Mouse (Mus musculus) stomach, postnatal 0 days (tissue): ENCODE measurements at regions not wholly inside any gene's neighbourhood (a gene's known extent, or its start where the extent isn't known, plus 50 kb on each side); places are given as distances from the start of the nearest gene placed in this dataset.
"Not testable (repeated sequence)": the region's sequence is repeated elsewhere in the genome, so short reads cannot be mapped to it uniquely, and the experiment has no call there.

Source experiments
- ATAC-seq: fragments of 200-750 bp; cut with Nextera tagmentation; 2 replicates; pipeline ENCODE4 v1.8.0; 2017; ENCODE audit not compliant: low FRiP score, low TSS enrichment
- DNase-seq: peaks from one replicate; pipeline ENCODE4 v3.0.0-alpha.2; 2016; ENCODE audit warnings: low spot score
- H3K27ac ChIP-seq: fragments of 300-500 bp; sonication (generic); replicated peaks from 2 replicates; pipeline ENCODE4 v1.5.1; 2014; ENCODE audit warnings: mild to moderate bottlenecking, control low read depth
- H3K27me3 ChIP-seq: fragments of 300-500 bp; sonication (generic); 2 replicates; pipeline ENCODE4 v1.6.1; 2014; ENCODE audit warnings: low read length; ENCODE audit not compliant: control insufficient read depth, insufficient read depth
- H3K36me3 ChIP-seq: fragments of 300-500 bp; sonication (generic); 2 replicates; pipeline ENCODE4 v1.6.1; 2014; ENCODE audit warnings: low read length, mixed read lengths; ENCODE audit not compliant: control insufficient read depth, insufficient read depth
- H3K4me1 ChIP-seq: fragments of 300-500 bp; sonication (generic); replicated peaks from 2 replicates; pipeline ENCODE4 v1.6.1; 2014; ENCODE audit warnings: antibody characterized with exemption; ENCODE audit not compliant: control insufficient read depth, insufficient read depth
- H3K4me2 ChIP-seq: fragments of 300-500 bp; sonication (generic); replicated peaks from 2 replicates; pipeline ENCODE4 v1.6.1; 2014; ENCODE audit warnings: low read depth, mild to moderate bottlenecking, control low read depth, moderate library complexity
- H3K4me3 ChIP-seq: fragments of 300-500 bp; sonication (generic); 2 replicates; pipeline ENCODE4 v1.5.1; 2014; ENCODE audit warnings: low read depth, low read length, control low read depth
- H3K9ac ChIP-seq: fragments of 300-500 bp; sonication (generic); 2 replicates; pipeline ENCODE4 v1.6.1; 2014; ENCODE audit warnings: mild to moderate bottlenecking, low read length, control low read depth, mixed read lengths
- H3K9me3 ChIP-seq: fragments of 300-500 bp; sonication (generic); 2 replicates; pipeline ENCODE4 v1.6.1; 2016; ENCODE audit warnings: low read length; ENCODE audit not compliant: control insufficient read depth
- CTCF ChIP-seq: IDR thresholded peaks from 2 replicates; pipeline ENCODE4 v1.5.1; 2016; ENCODE audit warnings: antibody characterized with exemption, low read depth, mild to moderate bottlenecking, moderate library complexity
- EP300 ChIP-seq: optimal IDR thresholded peaks from 2 replicates; pipeline ENCODE3; 2016; ENCODE audit warnings: antibody characterized with exemption
- WGBS: fragments of 180-500 bp; shearing (Covaris S2); extraction: QIAGEN DNeasy Blood & Tissue Kit; methylation state at CpG from one replicate; pipeline ENCODE4 v1.1.7; 2014; 5-methylcytosine and 5-hydroxymethylcytosine counted together

DNA sequence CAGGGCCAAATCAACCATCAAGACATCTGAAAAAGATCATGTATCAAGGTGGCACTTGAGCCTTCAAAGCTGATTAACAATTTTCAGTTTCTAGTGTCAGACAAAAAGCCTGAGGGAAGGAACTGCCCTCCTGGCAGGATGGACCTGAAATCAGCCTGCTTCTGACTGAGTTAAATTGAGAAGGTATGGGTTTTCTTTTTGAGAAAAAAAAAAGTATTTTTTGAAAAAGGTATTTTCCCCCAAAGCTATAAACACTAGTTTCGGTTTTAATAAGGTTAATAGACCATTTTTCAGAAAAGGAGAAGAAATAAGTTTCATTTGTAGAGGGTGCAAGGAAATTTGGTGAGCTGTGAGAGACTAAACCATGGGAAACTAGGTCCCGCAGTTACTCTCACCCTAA lies 124.6 kb upstream of the Mrpl21 start:
- not testable (repeated sequence) for H3K36me3 ChIP-seq, ATAC-seq, H3K9ac ChIP-seq, H3K27me3 ChIP-seq, DNase-seq, H3K4me1 ChIP-seq, H3K4me3 ChIP-seq, H3K27ac ChIP-seq, H3K4me2 ChIP-seq, H3K9me3 ChIP-seq
- 74% methylated on average over 2 of the region's 2 CpGs for WGBS

DNA sequence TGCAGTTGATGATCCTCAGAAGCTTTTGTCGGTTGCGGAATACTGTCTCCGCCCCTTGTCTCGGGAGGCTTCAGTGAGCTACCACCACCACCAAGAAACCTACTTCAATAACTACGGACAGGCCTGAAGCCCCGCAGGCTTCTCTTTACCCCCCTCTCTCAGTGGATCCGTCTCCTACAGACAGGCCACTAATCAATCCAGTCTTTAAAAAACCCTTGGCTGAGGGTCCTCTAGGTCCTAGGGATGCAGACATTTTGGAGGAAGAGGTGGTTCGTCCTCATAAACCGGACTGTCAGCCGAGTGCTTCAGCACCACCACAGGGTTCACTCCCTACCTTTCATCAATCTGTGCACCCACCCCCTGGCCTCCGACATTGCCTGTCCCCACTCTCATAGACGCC lies 123.4 kb upstream of the Mrpl21 start:
- ATAC-seq (no peak), DNase-seq (no peak)
- Histone ChIP-seq H3K27me3 (no peaks in the 10 kb centered on the region), H3K4me3 (no peak overlapping the region), H3K4me1 (no peaks in the 10 kb centered on the region), H3K9me3 (no peaks in the 10 kb centered on the region), H3K4me2 (no peak overlapping the region), H3K27ac (no peak overlapping the region), H3K36me3 (no peaks in the 10 kb centered on the region), H3K9ac (no peak overlapping the region)
- TF ChIP-seq EP300, result no peak
- TF ChIP-seq CTCF, result no peak
- 85% methylated on average over 12 of the region's 12 CpGs for WGBS

DNA sequence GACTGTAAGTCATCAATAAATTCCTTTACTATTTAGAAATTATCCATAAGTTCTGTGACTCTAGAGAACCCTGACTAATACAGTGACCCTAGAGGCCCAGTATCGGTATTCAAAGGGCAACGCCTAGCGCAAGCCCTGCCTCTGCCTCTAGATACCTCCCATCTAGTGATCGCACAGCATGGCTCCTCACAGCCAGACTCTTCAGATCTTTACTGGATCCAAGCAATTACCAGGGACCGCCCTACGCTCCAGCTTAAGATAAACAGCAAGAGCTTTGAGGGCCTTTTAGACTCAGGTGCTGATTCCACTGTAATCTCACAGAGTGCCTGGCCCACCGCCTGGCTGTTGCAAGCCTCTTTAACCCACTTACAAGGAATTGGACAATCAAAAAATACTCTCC lies 115.0 kb upstream of the Mrpl21 start:
- no peaks in the 10 kb centered on the region for H3K36me3 ChIP-seq
- H3K9ac ChIP-seq, result no peak overlapping the region
- WGBS, result 63% methylated on average over 7 of the region's 7 CpGs
- H3K9me3 ChIP-seq, result no peaks in the 10 kb centered on the region
- ATAC-seq, result no peak
- H3K4me1 ChIP-seq, result no peaks in the 10 kb centered on the region
- no peak for TF ChIP-seq CTCF
- no peak for TF ChIP-seq EP300
- no peak for DNase-seq
- H3K27ac ChIP-seq, result no peak overlapping the region
- H3K4me2 ChIP-seq, result no peak overlapping the region
- H3K27me3 ChIP-seq, result no peaks in the 10 kb centered on the region
- H3K4me3 ChIP-seq, result no peak overlapping the region

DNA sequence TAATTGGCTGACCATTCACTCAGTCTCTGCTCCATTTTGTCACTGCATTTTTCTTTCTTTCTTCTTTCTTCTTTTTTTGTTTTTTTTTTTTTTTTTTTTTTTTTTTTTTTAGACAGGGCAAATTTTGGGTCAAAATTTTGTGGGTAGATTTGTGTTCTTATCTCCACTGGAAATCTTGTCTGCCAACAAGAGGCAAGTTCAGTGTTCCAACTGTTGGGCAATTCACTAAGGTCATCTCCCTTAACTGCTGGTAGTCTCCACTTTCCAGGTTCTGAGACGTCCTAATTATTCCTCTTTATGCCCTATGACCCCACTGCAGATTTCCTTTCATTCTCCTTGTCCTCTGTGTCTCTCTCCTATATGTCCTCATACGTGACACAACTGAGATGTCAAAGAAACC lies 100.1 kb upstream of the Mrpl21 start:
- TF ChIP-seq EP300, result no peak
- no peak for TF ChIP-seq CTCF
- H3K4me1 ChIP-seq, result no peaks in the 10 kb centered on the region
- no peaks in the 10 kb centered on the region for H3K9me3 ChIP-seq
- DNase-seq (no peak), ATAC-seq (no peak)
- no peaks in the 10 kb centered on the region for H3K27me3 ChIP-seq
- no peaks in the 10 kb centered on the region for H3K36me3 ChIP-seq
- H3K4me2 ChIP-seq, result no peak overlapping the region
- 60% methylated on average over 2 of the region's 2 CpGs for WGBS
- no peak overlapping the region for H3K27ac ChIP-seq
- no peak overlapping the region for H3K9ac ChIP-seq
- H3K4me3 ChIP-seq, result no peak overlapping the region

DNA sequence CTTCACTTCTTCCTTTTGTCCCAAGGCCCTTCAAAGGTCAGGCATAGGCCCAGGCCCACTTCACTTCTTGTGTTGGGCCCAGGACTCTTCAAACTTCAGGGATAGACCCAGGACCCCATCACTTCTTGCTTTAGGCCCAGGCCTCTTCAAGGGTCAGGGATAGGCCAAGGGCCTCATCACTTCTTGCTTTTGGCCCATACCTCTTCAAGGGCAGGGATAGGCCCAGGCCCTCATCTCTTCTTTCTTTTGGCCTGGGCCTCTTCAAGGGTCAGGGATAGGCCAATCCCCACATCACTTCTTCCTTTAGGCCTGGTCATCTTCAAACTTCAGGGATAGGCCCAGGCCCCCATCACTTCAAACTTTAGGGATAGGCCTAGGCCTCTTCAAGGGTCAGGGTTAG lies 90.1 kb upstream of the Mrpl21 start:
- Histone ChIP-seq H3K9ac (no peak overlapping the region), H3K27ac (no peak overlapping the region)

DNA sequence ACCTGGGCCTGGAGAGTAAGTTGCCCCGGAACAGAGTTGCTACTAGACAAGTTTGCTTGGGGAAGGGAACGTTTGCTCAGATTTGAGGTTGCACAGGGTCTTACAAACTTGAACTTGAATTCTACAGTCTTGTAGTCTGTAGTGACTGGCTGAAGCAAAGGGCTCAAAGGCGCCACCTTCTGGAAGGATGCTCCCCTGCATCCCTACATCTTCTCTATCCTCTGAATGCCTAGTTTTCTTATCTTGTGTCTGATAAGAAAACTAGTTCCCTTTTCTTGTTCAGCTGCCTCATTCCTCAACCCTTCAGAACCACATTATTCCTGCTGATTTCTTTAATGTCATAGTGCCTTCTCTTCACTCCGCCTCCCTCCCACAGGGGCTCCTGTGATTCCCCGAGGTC lies 78.2 kb upstream of the Mrpl21 start:
- H3K27ac ChIP-seq, H3K9ac ChIP-seq, H3K9me3 ChIP-seq, H3K4me3 ChIP-seq, H3K36me3 ChIP-seq, H3K27me3 ChIP-seq, H3K4me1 ChIP-seq, H3K4me2 ChIP-seq, ATAC-seq: not testable (repeated sequence)
- 55% methylated on average over 5 of the region's 5 CpGs for WGBS
- TF ChIP-seq CTCF, result peak; percentile 57
- DNase-seq, result peak; percentile 24

More for the DNA sequence above, 90.1 kb upstream of the Mrpl21 start:
- no peak for ATAC-seq
- no peak for TF ChIP-seq EP300
- TF ChIP-seq CTCF, result no peak
- no peaks in the 10 kb centered on the region for H3K4me1 ChIP-seq
- DNase-seq, result no peak
- H3K36me3 ChIP-seq, result no peaks in the 10 kb centered on the region
- H3K4me2 ChIP-seq, result no peak overlapping the region
- no peak overlapping the region for H3K4me3 ChIP-seq
- no peaks in the 10 kb centered on the region for H3K9me3 ChIP-seq
- H3K27me3 ChIP-seq, result no peaks in the 10 kb centered on the region

DNA sequence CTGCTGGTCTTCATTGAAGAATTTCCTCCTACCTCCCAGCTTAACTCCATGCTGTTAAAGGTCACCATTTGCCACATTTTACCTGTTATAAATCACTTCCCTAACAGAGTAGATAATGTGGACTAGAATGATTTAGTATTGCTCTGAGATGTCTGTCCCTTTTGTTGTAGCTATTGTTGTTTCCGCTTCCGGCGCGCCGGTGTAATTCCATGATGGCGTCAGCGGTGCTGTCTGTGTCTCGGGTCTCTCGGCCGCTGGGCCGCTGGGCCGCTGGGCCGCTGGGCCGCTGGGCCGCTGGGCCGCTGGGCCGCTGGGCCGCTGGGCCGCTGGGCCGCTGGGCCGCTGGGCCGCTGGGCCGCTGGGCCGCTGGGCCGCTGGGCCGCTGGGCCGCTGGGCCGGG lies 77.3 kb upstream of the Mrpl21 start:
- not testable (repeated sequence) for H3K9me3 ChIP-seq, H3K36me3 ChIP-seq, H3K4me3 ChIP-seq, ATAC-seq, H3K27ac ChIP-seq, DNase-seq, H3K4me1 ChIP-seq, H3K9ac ChIP-seq, H3K27me3 ChIP-seq, H3K4me2 ChIP-seq
- WGBS, result 74% methylated on average over 20 of the region's 28 CpGs
